Mouse (Mus musculus): ENCODE results near the gene Cabp4.

- TF ChIP-seq POLR2A (IDR thresholded peaks at IDR 0.05; ENCODE audit: insufficient read depth, low read depth, low read length) (no peak), CTCF (IDR thresholded peaks at IDR 0.05) (no peak)
These were observed 35.3 kb downstream of the Cabp4 start for GRCm38 (mm10) chr19:4108535-4108934.
